Mouse (Mus musculus) olfactory bulb, adult 2 months (tissue): Measurements from ENCODE around the gene Ctcf.

ENCODE experiments used
- CTCF ChIP-seq: fragments of 200-500 bp; IDR thresholded peaks from 2 replicates; pipeline ENCODE4 v1.5.1; 2012; ENCODE audit warnings: low read depth, mild to moderate bottlenecking, low read length, moderate library complexity; ENCODE audit not compliant: insufficient read depth
- POLR2A ChIP-seq: fragments of 200-500 bp; IDR thresholded peaks from 2 replicates; pipeline ENCODE4 v1.6.1; 2012; ENCODE audit warnings: mild to moderate bottlenecking, low read depth, low read length, moderate library complexity; ENCODE audit not compliant: insufficient read depth

- no peak for TF ChIP-seq CTCF
- TF ChIP-seq POLR2A: no peak
These were observed 18.1 kb upstream of the Ctcf start for GRCm38 (mm10) chr8:105618279-105618634.
